Mouse (Mus musculus) liver, postnatal 0 days (tissue): ENCODE measurements around the gene Amph.

Experiments
- CTCF ChIP-seq: sonication (generic); IDR thresholded peaks from 2 replicates; pipeline ENCODE4 v1.5.1; 2016; ENCODE audit warnings: antibody characterized with exemption, low read depth
- EP300 ChIP-seq: IDR thresholded peaks from 2 replicates; pipeline ENCODE4 v1.6.1; 2016; ENCODE audit warnings: antibody characterized with exemption, low read depth, mild to moderate bottlenecking

- TF ChIP-seq EP300 (no peak), CTCF (no peak)
These were observed 26.3 kb downstream of the Amph start for GRCm38 (mm10) chr13:18974351-18974750.
